Mouse (Mus musculus) natural killer cell, adult 2 months (primary cell): ENCODE data around the gene Rpusd3.

ENCODE experiments used
- DNase-seq, 2 experiments: peaks; one replicate each; pipeline ENCODE4 v3.0.0; 2022; ENCODE audit warnings: low spot score in 2 of 2

Gene Rpusd3

DNA sequence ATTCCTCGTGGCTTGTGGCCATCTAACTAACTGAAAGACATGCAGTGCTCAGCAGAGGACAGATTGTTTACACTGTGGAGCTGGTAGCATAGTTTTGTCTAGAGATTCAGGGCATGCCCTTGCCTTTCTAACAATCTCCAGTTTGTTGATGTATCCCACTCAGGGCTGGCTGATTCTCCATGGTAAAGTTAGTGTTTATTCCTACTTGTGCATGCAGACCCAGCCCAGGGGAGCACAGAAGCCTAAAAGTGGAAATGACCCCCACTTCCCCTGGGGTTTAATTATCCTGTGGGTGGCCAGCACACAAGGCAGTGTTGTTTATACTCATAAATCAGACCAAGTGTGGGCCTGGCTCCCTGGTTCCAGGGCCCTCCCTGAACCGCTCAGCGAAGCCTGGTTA lies 33.1 kb downstream of the Rpusd3 start:
- no peak for DNase-seq

- no peak for DNase-seq
Observed at GRCm38 (mm10) chr6:113385160-113385714, 33.9 kb downstream of the Rpusd3 start.

- DNase-seq: no peak
Observed at GRCm38 (mm10) chr6:113384351-113384927, 34.7 kb downstream of the Rpusd3 start.

DNA sequence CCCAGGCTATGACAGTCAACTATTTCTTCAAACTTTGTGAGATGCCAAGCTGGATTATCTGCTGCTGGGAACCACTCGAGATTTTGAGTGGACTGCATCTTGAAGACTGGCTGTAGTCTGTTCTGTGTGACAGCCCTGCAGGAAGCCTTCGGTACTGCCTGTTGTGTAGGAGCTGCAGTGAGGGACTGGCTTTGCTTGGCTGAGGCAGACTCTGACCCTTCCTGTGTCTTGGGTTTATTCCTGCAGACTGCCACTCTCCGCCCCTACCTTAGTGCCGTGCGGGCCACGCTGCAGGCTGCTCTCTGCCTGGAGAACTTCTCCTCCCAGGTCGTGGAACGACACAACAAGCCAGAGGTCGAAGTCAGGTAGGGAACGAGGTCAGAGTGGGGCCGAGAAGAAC lies 38.7 kb downstream of the Rpusd3 start:
- no peak for DNase-seq

DNA sequence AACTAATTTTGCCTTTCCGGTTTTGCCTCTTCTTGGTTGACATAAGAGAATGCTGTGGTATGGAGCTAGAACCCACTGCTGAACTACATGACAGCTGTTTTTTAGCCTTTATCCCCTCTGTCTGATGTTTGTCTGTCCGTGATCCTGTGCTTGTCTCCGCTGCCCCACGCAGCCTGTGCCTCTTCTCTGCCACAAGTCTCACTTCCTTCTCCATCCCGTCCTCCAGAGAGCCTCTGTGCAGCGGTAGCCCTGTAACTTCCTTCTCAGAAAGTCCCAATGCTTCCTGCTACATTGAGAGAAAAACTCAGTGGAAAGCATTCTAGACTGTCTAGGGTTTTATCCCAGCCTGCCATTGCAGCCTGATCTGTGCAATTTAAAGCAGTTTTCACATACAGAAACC lies 39.9 kb downstream of the Rpusd3 start:
- DNase-seq: peak in 1 of 2 experiments; percentile 24

DNA sequence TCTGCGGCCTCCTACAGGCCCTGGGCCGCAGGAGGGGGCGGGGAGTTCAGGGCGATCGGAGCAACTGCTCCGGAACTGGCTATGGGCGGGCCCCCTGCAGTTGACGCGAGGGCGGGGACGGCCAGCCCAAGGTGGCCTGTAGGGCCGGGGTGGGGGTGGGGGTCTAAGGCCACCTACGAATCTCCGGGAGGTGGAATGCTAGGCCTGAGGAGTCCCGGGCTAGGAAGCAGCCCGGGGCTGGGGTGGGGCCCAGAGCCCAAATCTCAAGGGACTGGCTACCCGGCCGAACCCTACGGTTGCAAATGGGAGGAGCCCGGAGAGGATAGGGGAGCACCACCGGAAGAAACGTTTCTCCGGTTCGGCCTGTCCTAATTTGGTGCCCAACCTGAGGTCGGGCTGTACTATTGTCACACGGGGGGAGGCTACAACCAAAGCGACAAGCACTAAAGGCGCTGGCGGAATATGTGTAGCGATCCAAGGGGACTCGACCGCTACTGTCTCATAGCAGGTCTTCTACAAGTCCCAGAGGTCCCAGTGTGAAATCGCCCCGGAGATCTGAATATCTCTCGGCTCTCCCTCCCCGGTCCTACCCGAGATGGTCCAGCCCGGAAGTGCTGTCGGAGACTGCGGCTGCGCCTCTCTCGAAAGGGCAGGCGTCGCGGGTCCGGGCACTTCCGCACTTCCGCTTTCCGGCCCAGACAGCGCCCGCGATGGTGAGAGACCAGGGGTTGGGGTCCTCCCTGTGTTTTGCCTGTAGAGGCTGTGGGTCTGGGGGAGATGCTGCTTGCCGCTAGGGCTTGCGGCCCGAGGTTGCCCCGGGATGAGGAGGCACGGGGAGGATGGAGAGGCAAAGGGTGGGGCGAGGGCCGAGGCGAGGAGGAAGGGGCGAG lies 41.4 kb downstream of the Rpusd3 start, which contains the start of the genes Tada3 and Arpc4:
Tada3 (minus strand) TSS at position 388 of the 890 bp plus-strand sequence.
Arpc4 (plus strand) TSS at position 620 of the 890 bp plus-strand sequence.
- DNase-seq: peak; percentile 94

- DNase-seq: no peak
Observed at GRCm38 (mm10) chr6:113377172-113377495, 42.0 kb downstream of the Rpusd3 start.

- DNase-seq: no peak
Observed at GRCm38 (mm10) chr6:113373491-113373890, 45.6 kb downstream of the Rpusd3 start.

DNA sequence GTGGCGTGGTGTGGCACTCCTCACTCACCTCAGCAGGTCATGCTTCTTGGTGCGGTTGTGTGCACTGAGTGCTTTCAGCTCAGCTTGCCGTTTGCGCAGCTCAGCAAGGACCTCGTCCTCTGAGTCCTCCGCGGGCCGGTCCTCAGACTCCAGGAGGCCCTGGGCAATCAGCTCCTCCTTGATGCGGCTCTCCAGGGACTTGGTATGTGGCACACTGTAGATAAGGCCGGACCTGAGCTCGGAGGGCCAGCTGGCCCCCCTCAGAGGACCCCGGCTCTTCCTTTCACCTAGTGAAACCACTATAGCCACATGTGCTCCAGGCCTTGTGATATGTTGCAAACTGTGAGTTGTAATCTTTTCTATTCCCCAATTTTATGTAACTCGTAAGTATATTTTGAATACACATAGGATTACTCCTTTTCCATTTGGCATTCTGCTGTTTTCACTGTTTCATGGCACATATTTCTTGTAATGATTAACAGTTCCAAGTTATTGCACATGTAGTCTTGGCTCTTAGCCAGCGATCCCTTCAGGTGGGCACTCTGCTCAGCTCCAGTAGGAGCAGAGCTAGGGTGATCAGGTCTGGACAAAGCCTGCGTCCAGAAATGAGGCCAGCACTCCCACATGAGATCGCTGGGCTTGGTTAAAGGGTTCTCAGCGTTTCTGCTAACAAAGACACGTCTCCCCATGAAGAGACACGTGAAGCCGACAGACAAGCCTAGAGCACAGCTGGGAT lies 48.8 kb downstream of the Rpusd3 start:
- DNase-seq: no peak

DNA sequence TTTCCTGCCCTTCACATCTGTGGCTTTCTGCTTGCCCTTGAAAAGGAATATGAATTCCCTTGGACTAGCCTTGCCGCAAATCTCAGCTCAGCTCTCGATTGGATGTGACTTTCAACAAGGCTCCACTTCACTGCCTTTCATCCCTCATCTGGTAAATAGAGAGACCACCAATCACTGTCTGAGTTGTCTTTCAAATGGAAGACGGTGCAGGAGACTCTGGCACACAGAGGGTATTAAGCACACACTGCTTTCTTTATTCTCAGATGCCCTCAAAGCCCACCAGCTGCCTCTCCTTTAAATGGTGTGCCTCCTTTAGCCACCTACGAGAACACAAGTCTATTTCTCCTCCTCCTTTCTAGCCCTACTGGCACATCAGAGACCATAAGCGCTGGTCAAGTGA lies 50.6 kb downstream of the Rpusd3 start:
- DNase-seq: no peak

GRCm38 (mm10) chr6:113368124-113368523 lies 51.0 kb downstream of the Rpusd3 start:
- no peak for DNase-seq

GRCm38 (mm10) chr6:113367574-113367973 lies 51.6 kb downstream of the Rpusd3 start:
- no peak for DNase-seq

GRCm38 (mm10) chr6:113366639-113367038 lies 52.5 kb downstream of the Rpusd3 start:
- DNase-seq: no peak
